Mouse (Mus musculus) liver, embryonic 14.5 days (tissue): Measurements from ENCODE around the gene Tmem62.
"Not testable (repeated sequence)": the region's sequence is repeated elsewhere in the genome, so short reads cannot be mapped to it uniquely, and the experiment has no call there.

ENCODE experiments used
- CTCF ChIP-seq: IDR thresholded peaks from 2 replicates; pipeline ENCODE4 v1.5.1; 2016; ENCODE audit warnings: antibody characterized with exemption, low read depth, control low read depth
- EP300 ChIP-seq: IDR thresholded peaks from 2 replicates; pipeline ENCODE4 v1.6.1; 2016; ENCODE audit warnings: antibody characterized with exemption, low read depth

GRCm38 (mm10) chr2:120972257-120972656, 4.6 kb upstream of the Tmem62 start:
- TF ChIP-seq CTCF, EP300: not testable (repeated sequence)
